Mouse (Mus musculus): ENCODE results near the gene Ffar3. TPM values are rescaled to one million over a fixed set of nuclear protein-coding genes. Genes with fewer than 3 reads are reported as not detected.

The Ffar3 gene
- not detected in 2 replicates for polyA plus RNA-seq (2014; fragmentation: Nextera tagmentation; extraction: Ambion mirVana)

DNA sequence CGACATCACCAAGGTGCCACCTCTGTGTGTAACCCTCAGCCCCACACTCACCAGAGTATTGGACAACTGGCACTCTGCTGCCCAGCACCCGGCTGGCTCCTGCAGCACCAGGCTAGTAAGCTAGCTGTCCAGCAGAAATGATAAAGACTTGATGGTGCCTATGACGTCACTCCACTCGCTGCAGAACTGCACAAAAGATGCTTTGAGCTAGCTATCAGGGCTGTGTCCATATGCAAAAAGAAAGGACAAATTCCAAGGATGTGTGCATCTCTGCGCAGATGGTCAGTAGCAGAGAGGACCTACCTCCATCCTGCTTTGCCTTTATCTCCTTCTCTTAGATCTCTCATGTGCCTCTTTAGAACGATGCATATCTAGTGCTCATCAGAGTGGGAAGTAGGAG, at the start of gene Ffar3:
Gene Ffar3 (minus strand): TSS at position 101 of the 400 bp plus-strand sequence.
- no peaks in the 10 kb centered on the region for H3K27me3 ChIP-seq (ENCODE audit: control insufficient read depth, insufficient read depth, low read length)
- WGBS = 86% methylated on average over 6 of the region's 6 CpGs
- H3K9me3 ChIP-seq (ENCODE audit: control insufficient read depth, low read length) = no peaks in the 10 kb centered on the region
- no peak within 1 kb of the TSS for H3K4me2 ChIP-seq (ENCODE audit: low read depth)
- H3K4me3 ChIP-seq (ENCODE audit: low read depth, low read length) = no peak within 1 kb of the TSS
- H3K9ac ChIP-seq (ENCODE audit: low read length) = no peak within 1 kb of the TSS
- H3K36me3 ChIP-seq (ENCODE audit: control insufficient read depth, insufficient read depth, low read length) = no peaks in the 10 kb centered on the region
- DNase-seq (ENCODE audit: low spot score) = no peak
- no peak within 1 kb of the TSS for H3K27ac ChIP-seq (ENCODE audit: low read depth, low read length)
- ATAC-seq (ENCODE audit: insufficient read depth, low FRiP score, low TSS enrichment) = no peak
- H3K4me1 ChIP-seq (ENCODE audit: control insufficient read depth, insufficient read depth, low read length) = no peaks in the 10 kb centered on the region

DNA sequence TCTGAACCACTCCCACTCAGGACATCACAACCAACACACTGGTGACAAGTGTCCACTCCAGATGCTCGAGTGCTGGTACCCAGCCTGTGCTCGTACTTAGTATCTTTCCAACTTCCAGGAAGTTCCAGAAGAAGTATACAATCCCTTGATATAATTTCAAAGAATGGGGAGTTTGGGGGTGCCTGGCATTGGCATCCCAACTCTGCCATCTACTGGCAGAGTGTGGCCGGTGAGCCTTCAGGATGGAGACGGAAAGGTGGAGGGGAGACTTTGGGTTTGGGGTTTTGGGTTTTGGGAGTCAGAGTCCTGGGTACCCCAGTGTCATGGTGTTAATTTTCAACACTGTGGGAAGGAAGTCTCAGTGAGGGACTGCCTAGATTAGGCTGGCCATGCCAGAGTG, 48.1 kb upstream of the Ffar3 start:
- ATAC-seq (ENCODE audit: insufficient read depth, low FRiP score, low TSS enrichment) (no peak), DNase-seq (ENCODE audit: low spot score) (no peak)
- Histone ChIP-seq H3K4me3 (ENCODE audit: low read depth, low read length) (no peak overlapping the region), H3K9ac (ENCODE audit: low read length) (no peak overlapping the region), H3K36me3 (ENCODE audit: control insufficient read depth, insufficient read depth, low read length) (no peaks in the 10 kb centered on the region), H3K27me3 (ENCODE audit: control insufficient read depth, insufficient read depth, low read length) (no peaks in the 10 kb centered on the region), H3K4me2 (ENCODE audit: low read depth) (no peak overlapping the region), H3K4me1 (ENCODE audit: control insufficient read depth, insufficient read depth, low read length) (no peaks in the 10 kb centered on the region), H3K9me3 (ENCODE audit: control insufficient read depth, low read length) (no peaks in the 10 kb centered on the region), H3K27ac (ENCODE audit: low read depth, low read length) (no peak overlapping the region)
- WGBS = 60% methylated on average over 4 of the region's 4 CpGs

DNA sequence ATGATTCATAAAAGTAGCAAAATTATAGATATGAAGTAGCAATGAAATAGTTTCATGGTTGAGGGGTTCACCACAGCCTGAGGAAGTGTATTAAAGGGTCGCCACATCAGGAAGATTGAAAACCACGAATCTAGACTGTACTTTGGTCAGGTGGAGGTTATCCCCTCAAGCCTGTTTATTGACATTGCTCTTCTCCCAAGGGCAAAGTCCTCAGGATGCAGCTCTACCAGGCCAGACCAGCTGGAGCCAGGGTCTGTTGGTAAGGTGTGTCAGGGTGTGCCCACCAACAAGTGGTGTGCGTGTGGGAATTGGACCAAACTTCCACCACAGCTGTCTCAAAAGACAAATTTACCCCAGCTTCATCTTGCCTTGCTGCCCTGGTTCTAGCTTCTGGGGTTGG, 39.2 kb upstream of the Ffar3 start:
- H3K9ac ChIP-seq (ENCODE audit: low read length) = no peak overlapping the region
- DNase-seq (ENCODE audit: low spot score) (no peak), ATAC-seq (ENCODE audit: insufficient read depth, low FRiP score, low TSS enrichment) (no peak)
- no peaks in the 10 kb centered on the region for H3K36me3 ChIP-seq (ENCODE audit: control insufficient read depth, insufficient read depth, low read length)
- no peak overlapping the region for H3K27ac ChIP-seq (ENCODE audit: low read depth, low read length)
- no peaks in the 10 kb centered on the region for H3K27me3 ChIP-seq (ENCODE audit: control insufficient read depth, insufficient read depth, low read length)
- no peaks in the 10 kb centered on the region for H3K9me3 ChIP-seq (ENCODE audit: control insufficient read depth, low read length)
- 91% methylated on average over 3 of the region's 3 CpGs for WGBS
- H3K4me2 ChIP-seq (ENCODE audit: low read depth) = no peak overlapping the region
- no peaks in the 10 kb centered on the region for H3K4me1 ChIP-seq (ENCODE audit: control insufficient read depth, insufficient read depth, low read length)
- no peak overlapping the region for H3K4me3 ChIP-seq (ENCODE audit: low read depth, low read length)

DNA sequence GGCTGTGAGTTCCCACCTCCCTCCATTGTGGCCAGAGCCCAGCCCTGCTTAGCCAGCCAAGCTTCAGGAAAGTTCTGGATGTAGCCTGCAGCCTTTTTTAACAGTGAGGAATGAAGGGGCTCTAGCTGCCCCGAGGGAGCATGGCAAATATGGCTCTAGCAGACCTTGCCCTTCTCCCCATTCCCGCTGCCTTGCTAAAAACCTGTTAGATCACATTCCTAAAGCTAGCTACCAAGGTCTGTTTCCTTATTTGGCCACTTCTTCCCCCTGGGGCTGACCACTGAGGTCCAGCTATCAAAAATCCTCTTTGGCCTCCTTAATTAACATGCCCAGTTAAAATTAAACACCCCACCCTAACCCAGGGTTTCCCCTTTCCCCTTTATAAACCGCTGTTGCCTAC, 36.5 kb upstream of the Ffar3 start:
- Histone ChIP-seq H3K4me2 (ENCODE audit: low read depth) (no peak overlapping the region), H3K4me3 (ENCODE audit: low read depth, low read length) (no peak overlapping the region), H3K9me3 (ENCODE audit: control insufficient read depth, low read length) (no peaks in the 10 kb centered on the region), H3K4me1 (ENCODE audit: control insufficient read depth, insufficient read depth, low read length) (no peaks in the 10 kb centered on the region), H3K9ac (ENCODE audit: low read length) (no peak overlapping the region), H3K27me3 (ENCODE audit: control insufficient read depth, insufficient read depth, low read length) (no peaks in the 10 kb centered on the region), H3K27ac (ENCODE audit: low read depth, low read length) (no peak overlapping the region), H3K36me3 (ENCODE audit: control insufficient read depth, insufficient read depth, low read length) (no peaks in the 10 kb centered on the region)
- ATAC-seq (ENCODE audit: insufficient read depth, low FRiP score, low TSS enrichment) (no peak), DNase-seq (ENCODE audit: low spot score) (no peak)
- 56% methylated on average over 3 of the region's 3 CpGs for WGBS

DNA sequence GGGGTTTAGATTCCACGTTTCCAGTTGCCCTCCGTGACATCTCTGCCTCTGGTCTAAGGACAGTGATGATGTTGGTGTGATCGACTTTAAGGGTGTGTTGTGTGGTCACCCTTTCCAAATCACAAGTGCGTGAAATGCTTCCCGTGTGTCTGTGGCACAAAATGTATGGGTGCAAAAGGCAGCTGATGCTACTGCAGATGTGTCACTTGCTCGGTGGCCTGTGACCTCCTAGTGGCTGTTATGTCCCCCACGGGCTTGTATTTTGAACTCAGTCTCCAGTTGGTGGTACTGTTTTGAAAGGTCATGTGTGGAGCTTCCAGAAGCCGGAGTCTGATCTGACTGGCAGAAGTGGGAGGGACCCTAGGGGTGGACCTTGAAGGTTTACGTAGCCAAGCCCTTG, 35.8 kb upstream of the Ffar3 start:
- Histone ChIP-seq H3K9ac (ENCODE audit: low read length) (no peak overlapping the region), H3K36me3 (ENCODE audit: control insufficient read depth, insufficient read depth, low read length) (no peaks in the 10 kb centered on the region), H3K27ac (ENCODE audit: low read depth, low read length) (no peak overlapping the region), H3K4me1 (ENCODE audit: control insufficient read depth, insufficient read depth, low read length) (no peaks in the 10 kb centered on the region), H3K4me2 (ENCODE audit: low read depth) (no peak overlapping the region), H3K27me3 (ENCODE audit: control insufficient read depth, insufficient read depth, low read length) (no peaks in the 10 kb centered on the region), H3K4me3 (ENCODE audit: low read depth, low read length) (no peak overlapping the region), H3K9me3 (ENCODE audit: control insufficient read depth, low read length) (no peaks in the 10 kb centered on the region)
- ATAC-seq (ENCODE audit: insufficient read depth, low FRiP score, low TSS enrichment) (no peak), DNase-seq (ENCODE audit: low spot score) (no peak)
- WGBS = 83% methylated on average over 9 of the region's 9 CpGs

DNA sequence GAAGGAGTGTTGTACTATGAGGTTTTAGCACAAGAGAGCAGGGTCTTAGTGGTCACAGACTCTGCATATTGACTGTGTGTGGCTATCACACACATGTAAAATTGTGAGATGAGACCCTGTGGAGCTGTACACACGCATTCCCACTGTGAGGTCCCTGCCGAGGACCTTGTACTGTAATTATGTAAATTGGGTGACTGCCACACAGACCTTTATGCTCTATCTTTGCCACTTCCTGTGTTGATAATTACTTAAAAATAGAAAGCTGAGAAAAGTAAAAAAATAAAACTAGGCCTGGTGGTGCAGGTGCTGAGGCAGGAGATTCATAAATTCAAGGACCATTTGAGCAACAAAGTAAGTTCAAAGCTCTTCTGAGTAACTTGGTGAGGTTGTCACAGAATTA, 34.7 kb upstream of the Ffar3 start:
- Histone ChIP-seq H3K27me3 (ENCODE audit: control insufficient read depth, insufficient read depth, low read length) (no peaks in the 10 kb centered on the region), H3K9ac (ENCODE audit: low read length) (no peak overlapping the region), H3K4me2 (ENCODE audit: low read depth) (no peak overlapping the region), H3K4me3 (ENCODE audit: low read depth, low read length) (no peak overlapping the region), H3K36me3 (ENCODE audit: control insufficient read depth, insufficient read depth, low read length) (no peaks in the 10 kb centered on the region), H3K4me1 (ENCODE audit: control insufficient read depth, insufficient read depth, low read length) (no peaks in the 10 kb centered on the region), H3K9me3 (ENCODE audit: control insufficient read depth, low read length) (no peaks in the 10 kb centered on the region), H3K27ac (ENCODE audit: low read depth, low read length) (no peak overlapping the region)
- ATAC-seq (ENCODE audit: insufficient read depth, low FRiP score, low TSS enrichment) (no peak), DNase-seq (ENCODE audit: low spot score) (no peak)
- WGBS = 69% methylated on average over 2 of the region's 2 CpGs

DNA sequence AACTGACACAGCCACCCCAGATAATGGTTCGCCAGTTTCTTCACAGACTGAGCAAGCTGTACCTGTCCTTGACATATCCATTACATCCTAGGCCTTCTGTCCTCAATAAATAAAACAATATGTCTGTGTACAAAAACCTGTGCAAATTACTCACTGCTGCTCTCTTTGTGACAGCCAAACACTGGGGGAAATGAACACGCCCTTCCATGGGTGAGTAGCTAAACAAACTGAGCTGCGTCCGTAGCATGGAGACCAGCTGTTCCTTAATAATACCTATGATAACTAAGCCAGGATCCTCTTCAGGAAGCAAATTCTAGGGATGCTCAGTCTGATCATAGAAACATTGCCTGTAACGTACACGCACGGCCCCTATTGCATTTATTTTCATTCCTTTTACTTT, 32.8 kb upstream of the Ffar3 start:
- 74% methylated on average over 7 of the region's 7 CpGs for WGBS
- DNase-seq (ENCODE audit: low spot score) = no peak
- no peak overlapping the region for H3K9ac ChIP-seq (ENCODE audit: low read length)

DNA sequence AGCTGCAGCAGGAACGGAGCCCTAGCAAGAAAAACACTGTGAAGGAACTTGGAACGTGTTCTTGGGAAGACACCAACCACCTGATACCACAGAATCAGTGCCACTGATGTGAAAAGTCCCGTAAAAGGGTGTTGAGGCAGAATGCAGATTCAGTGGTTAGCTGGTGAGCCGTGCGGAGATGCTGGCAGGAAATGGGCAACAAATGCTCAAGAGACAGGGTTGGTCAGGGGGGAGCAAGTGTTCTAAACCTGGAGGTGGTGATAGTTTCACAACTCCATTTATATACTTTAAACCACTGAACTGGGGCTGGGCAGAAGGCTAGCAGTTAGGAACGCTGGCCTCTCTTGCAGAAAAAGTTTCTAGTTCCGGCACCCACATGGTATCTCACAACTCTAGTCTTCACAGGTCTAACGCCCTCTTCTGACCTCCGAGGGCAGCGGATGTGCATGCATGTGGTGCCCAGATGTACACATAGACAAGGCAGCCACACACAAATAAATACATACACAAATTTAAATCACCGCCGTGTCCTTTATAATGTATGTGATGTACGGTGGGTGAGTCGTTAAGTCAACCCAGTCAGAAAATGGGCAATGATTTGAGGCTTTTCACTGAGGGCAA, 31.7 kb upstream of the Ffar3 start:
- DNase-seq (ENCODE audit: low spot score) = no peak
- ATAC-seq (ENCODE audit: insufficient read depth, low FRiP score, low TSS enrichment) = no peak
- H3K27ac ChIP-seq (ENCODE audit: low read depth, low read length) = no peak overlapping the region
- no peaks in the 10 kb centered on the region for H3K36me3 ChIP-seq (ENCODE audit: control insufficient read depth, insufficient read depth, low read length)
- no peaks in the 10 kb centered on the region for H3K4me1 ChIP-seq (ENCODE audit: control insufficient read depth, insufficient read depth, low read length)
- no peak overlapping the region for H3K4me3 ChIP-seq (ENCODE audit: low read depth, low read length)
- no peak overlapping the region for H3K4me2 ChIP-seq (ENCODE audit: low read depth)
- 84% methylated on average over 14 of the region's 14 CpGs for WGBS
- H3K27me3 ChIP-seq (ENCODE audit: control insufficient read depth, insufficient read depth, low read length) = no peaks in the 10 kb centered on the region
- no peak overlapping the region for H3K9ac ChIP-seq (ENCODE audit: low read length)
- no peaks in the 10 kb centered on the region for H3K9me3 ChIP-seq (ENCODE audit: control insufficient read depth, low read length)

More for the DNA sequence above, 32.8 kb upstream of the Ffar3 start:
- H3K4me1 ChIP-seq (ENCODE audit: control insufficient read depth, insufficient read depth, low read length) = no peaks in the 10 kb centered on the region
- no peaks in the 10 kb centered on the region for H3K27me3 ChIP-seq (ENCODE audit: control insufficient read depth, insufficient read depth, low read length)
- H3K27ac ChIP-seq (ENCODE audit: low read depth, low read length) = no peak overlapping the region
- no peak overlapping the region for H3K4me3 ChIP-seq (ENCODE audit: low read depth, low read length)
- H3K36me3 ChIP-seq (ENCODE audit: control insufficient read depth, insufficient read depth, low read length) = no peaks in the 10 kb centered on the region
- no peaks in the 10 kb centered on the region for H3K9me3 ChIP-seq (ENCODE audit: control insufficient read depth, low read length)
- no peak overlapping the region for H3K4me2 ChIP-seq (ENCODE audit: low read depth)
- ATAC-seq (ENCODE audit: insufficient read depth, low FRiP score, low TSS enrichment) = no peak

DNA sequence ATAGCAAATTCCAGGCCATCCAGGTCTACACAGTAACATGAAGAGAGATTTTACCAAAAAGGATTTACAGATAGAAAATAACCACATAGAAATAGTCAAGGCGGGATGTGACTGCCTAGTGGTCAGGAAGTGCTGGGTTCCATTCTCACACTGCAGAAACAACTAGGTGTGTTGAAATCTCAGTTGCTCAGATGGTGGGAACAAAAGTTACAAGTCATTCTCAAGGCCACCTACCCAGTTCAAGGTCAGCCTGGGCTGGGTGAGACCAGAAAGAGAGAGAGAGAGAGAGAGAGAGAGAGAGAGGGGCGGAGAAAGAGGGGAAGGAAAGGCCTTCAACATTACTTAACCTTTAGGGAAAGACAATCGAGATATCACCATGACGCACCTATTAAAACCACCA, 30.9 kb upstream of the Ffar3 start:
- no peak overlapping the region for H3K9ac ChIP-seq (ENCODE audit: low read length)
- no peak for ATAC-seq (ENCODE audit: insufficient read depth, low FRiP score, low TSS enrichment)
- 85% methylated on average over 4 of the region's 4 CpGs for WGBS
- H3K9me3 ChIP-seq (ENCODE audit: control insufficient read depth, low read length) = no peaks in the 10 kb centered on the region
- H3K27ac ChIP-seq (ENCODE audit: low read depth, low read length) = no peak overlapping the region
- no peak overlapping the region for H3K4me2 ChIP-seq (ENCODE audit: low read depth)
- DNase-seq (ENCODE audit: low spot score) = no peak
- no peaks in the 10 kb centered on the region for H3K36me3 ChIP-seq (ENCODE audit: control insufficient read depth, insufficient read depth, low read length)
- no peaks in the 10 kb centered on the region for H3K4me1 ChIP-seq (ENCODE audit: control insufficient read depth, insufficient read depth, low read length)
- no peaks in the 10 kb centered on the region for H3K27me3 ChIP-seq (ENCODE audit: control insufficient read depth, insufficient read depth, low read length)
- no peak overlapping the region for H3K4me3 ChIP-seq (ENCODE audit: low read depth, low read length)
